Mouse (Mus musculus) testis, adult 2 months (tissue): ENCODE results near the gene Dop1a.

ENCODE experiments used
- CTCF ChIP-seq: fragments of 200-500 bp; IDR thresholded peaks from 2 replicates; pipeline ENCODE4 v1.5.1; 2012; ENCODE audit warnings: low read depth, mild to moderate bottlenecking, inconsistent platforms, low read length, moderate library complexity; ENCODE audit not compliant: control insufficient read depth, insufficient read depth, insufficient replicate concordance
- POLR2A ChIP-seq: fragments of 200-500 bp; IDR thresholded peaks from 2 replicates; pipeline ENCODE4 v1.6.1; 2012; ENCODE audit warnings: low read depth, mild to moderate bottlenecking, inconsistent platforms, low read length, moderate library complexity; ENCODE audit not compliant: control insufficient read depth

GRCm38 (mm10) chr9:86417971-86418370, 49.0 kb upstream of the Dop1a start:
- TF ChIP-seq CTCF = no peak
- no peak for TF ChIP-seq POLR2A
